ENCODE assay signal across 8 mouse cellular contexts in genomic region chr8:117334748-117335393, GRCm38 (mm10).
DNase-seq lines count a peak whose midpoint lies in the region; ATAC-seq and TF ChIP-seq lines count a peak whose summit lies in the region.

No protein-coding gene starts in this region.

- TF ChIP-seq POLR2A in heart, adult 2 months (IDR thresholded peaks at IDR 0.05; ENCODE audit: insufficient read depth, low read depth, low read length): no peak

- 0 out of 2 replicates have a peak, but pooled peaks cover 1% of the 10 kb centered on the region for H3K79me2 ChIP-seq in heart, adult 2 months (replicated peaks; ENCODE audit: control insufficient read depth, insufficient read depth, low read length)

- peaks cover 30% of the 10 kb centered on the region for H3K4me1 ChIP-seq in heart, adult 2 months (ENCODE audit: control insufficient read depth, insufficient read depth, low read length)

- H3K4me3 ChIP-seq in heart, adult 2 months: no peak overlapping the region

- no peaks in the 10 kb centered on the region for H3K36me3 ChIP-seq in heart, adult 2 months (ENCODE audit: control insufficient read depth, insufficient read depth, low read length)

- peak; percentile 67 for ATAC-seq in erythroblast, adult 5-6 weeks (replicated peaks; ENCODE audit: low FRiP score, poor library complexity, severe bottlenecking)
- ATAC-seq in megakaryocyte progenitor cell, adult 5-6 weeks (replicated peaks; ENCODE audit: poor library complexity): peak; percentile 26
- no peak for ATAC-seq in CD4-positive, CD25-positive, alpha-beta regulatory T cell, adult 4 months

- 0 out of 2 replicates have a peak, but pooled peaks have one; percentile 9 for TF ChIP-seq EP300 in heart, adult 2 months (IDR thresholded peaks at IDR 0.05; ENCODE audit: insufficient read depth, low read depth, low read length)

- peak overlapping the region; percentile 51 for H3K27ac ChIP-seq in heart, adult 2 months

- no peaks in the 10 kb centered on the region for H3K27me3 ChIP-seq in heart, adult 2 months (ENCODE audit: control insufficient read depth, insufficient read depth, low read length)

- H3K9ac ChIP-seq in heart, adult 2 months (ENCODE audit: low read depth, low read length): no peak overlapping the region

- peak in 1 of 2 experiments; percentile 23 for DNase-seq in heart, adult 2 months
- no peak for DNase-seq in heart, postnatal 36 days
- peak; percentile 81 for DNase-seq in kidney, adult 18-20 months
- DNase-seq in urinary bladder, postnatal 10 days (ENCODE audit: low spot score): no peak
- no peak for DNase-seq in gastrocnemius, postnatal 10 days

- intact Hi-C loops in heart, adult 2 months (cut with DNase I): loop anchor here (2.0 kb wide), 2 partner anchors 34 to 36 kb away; no protein-coding TSS in a partner anchor
- intact Hi-C loops in heart, postnatal 36 days (cut with DNase I): no loop called here

- no peak for TF ChIP-seq CTCF in heart, adult 2 months (IDR thresholded peaks at IDR 0.05)

- 47% methylated on average over 14 of the region's 14 CpGs for WGBS in heart, adult 2 months
